Mouse (Mus musculus) mature B cell (primary cell): ENCODE data around the gene Lima1.
"Not testable (repeated sequence)": the region's sequence is repeated elsewhere in the genome, so short reads cannot be mapped to it uniquely, and the experiment has no call there.

ENCODE experiments used
- in situ Hi-C: fragments of 300-500 bp; cut with MboI; formaldehyde crosslinking; loops from 2 replicates; pipeline ENCODE4 v1.14.3; 2019

Gene Lima1

DNA sequence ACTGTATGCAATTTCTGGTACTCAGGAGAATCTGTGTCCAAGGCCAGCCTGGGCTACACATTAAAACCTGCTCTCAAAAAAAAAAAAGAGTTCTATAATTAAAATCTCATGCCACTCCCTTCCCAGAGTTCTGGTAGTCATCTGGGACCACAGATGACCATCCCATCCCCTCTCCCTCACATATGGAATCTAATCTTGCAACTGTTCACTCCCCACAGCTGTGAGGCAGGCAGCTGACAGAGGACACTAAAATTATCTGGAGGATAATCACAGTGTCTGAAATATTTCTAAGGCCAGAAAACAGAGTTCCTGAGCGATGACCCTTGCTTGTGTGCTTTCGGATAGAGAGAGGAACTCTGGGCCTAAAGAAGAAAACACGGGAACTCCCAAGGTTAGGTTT is 40.6 kb downstream of the Lima1 start:
- in situ Hi-C loops: no loop called here

- in situ Hi-C loops: no loop called here
Measured at GRCm38 (mm10) chr15:99833648-99834454, 41.4 kb downstream of the Lima1 start.

- in situ Hi-C loops: no loop called here
Measured at GRCm38 (mm10) chr15:99831535-99831934, 43.7 kb downstream of the Lima1 start.

DNA sequence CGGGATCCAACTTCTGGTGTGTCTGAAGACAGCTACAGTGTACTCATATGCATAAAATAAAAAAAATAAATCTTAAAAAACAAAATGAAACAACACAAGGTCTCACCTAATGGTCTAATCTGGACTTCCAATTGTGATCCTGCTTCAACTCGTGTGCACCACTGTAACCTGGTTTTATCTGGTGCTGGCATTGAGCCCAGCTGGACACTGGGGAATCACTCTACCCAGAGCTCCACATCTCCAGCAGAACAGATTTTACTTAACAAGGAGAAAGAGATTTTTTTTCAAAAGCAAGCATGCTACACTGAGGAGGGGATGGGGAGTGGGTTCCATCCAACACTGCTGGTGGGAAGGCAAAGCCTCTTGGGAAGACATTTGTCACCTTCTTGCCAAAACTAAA is 47.2 kb downstream of the Lima1 start:
- in situ Hi-C loops: no loop called here

DNA sequence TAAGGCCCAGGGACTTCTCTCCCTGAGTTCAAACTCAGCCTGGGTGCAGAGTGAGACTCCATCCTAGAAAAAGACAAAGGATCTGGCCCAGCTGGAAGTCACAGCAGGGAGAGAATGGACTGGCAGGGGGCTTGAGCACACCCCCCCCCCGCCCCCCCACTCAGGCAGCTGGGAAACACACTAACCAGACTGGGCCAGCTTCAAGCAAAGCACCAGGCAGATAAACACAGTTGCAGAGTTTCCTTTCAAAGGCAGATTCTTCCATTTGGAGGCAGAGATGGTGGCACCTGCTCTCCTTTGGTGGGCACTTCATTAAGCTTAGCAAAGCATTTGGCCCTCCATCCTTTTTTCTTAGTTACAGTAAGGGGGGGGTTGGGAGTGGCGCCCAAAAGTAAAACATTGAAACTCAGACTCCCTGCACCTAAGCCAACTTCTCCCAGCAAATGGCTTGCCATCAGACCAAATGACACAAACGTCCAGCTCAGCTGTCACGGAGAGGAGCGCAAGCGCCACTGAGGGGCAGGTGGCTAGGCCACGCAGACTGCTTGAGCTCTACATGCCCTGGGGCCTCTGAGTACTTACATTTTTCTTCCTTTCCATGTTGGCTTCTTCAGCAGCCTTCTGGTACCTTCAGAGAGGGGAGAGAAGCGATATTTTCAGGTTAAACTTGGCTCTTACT is 48.9 kb downstream of the Lima1 start:
- in situ Hi-C loops: no loop called here

DNA sequence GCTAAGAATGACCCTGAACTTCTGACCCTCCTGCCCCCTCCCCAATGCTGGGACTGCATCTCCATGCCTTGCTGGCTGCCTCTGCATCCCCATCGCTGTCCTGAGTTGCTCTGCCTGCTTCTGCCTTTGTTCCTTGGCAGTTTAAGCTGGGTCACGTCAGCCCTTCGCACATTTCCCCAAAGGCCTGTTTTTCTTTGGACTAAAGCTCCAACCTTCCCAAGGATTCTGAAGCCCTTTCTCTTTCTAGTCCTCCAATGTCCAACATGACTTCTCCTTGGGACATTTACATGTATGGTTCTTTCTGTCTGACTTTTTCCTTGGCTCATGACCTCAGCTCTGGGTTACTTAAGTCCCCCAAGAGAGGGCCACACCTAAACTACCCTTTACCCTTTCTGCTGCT is 50.0 kb downstream of the Lima1 start:
- in situ Hi-C loops: no loop called here

DNA sequence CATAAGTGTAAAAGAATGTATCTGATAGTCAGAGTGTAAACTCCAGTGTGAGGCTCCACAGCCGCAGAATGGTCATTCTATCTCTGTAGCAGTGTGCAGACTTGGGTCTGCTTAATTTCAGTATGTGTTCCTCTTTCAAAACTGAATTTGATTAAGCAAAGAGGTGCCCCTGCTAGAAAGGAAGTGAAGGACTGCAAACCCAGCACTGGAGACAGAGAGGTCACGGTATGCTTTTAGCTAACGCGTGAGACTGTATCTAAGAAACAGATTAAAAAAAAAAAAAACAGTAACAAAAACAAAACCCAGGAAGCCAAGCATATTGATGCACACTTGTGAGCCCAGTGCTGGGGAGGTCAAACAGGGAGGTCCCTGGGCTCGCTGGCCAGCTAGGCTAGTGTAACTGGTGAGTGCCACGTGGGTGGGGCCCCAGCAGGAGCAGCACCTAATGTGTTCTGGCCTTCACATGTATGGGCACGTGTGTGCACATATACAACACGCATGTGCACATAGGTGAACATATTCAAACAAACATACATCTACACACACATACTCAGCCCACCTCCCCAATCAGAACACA is 51.8 kb downstream of the Lima1 start:
- in situ Hi-C loops: no loop called here

GRCm38 (mm10) chr15:99822501-99822900 is 52.8 kb downstream of the Lima1 start:
- in situ Hi-C loops: not testable (repeated sequence)

DNA sequence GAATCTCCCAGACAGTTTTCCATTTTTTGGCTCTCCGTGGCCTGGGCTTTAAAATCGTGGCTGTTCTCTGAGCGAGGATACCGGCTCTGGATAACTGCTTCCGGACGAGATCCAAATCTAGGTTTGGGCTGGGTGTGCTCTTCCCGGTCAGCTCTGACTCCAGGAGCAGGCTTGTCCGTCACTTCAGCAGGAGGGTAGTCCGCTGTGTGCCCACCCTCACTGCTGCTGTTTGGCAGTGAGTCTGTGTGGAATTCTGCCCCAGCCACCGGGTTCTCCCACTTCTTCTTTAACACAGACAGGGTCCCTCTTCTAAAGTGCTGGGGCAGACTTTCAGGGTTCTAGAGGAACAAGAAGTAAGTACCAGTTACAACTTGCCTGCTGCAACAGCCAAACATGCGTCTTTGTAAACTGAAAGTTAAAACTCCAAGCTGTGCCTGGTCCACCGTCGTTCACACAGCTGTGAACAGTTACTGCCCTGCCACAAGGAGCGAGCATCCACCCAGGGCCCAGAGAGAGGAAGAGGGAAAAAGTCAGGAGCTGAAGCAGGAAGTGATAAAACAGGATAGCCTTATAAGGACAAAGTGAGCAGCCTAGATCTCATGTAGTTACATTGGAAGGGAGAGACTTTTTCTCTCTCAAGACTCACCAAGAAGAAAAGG is 55.5 kb downstream of the Lima1 start:
- in situ Hi-C loops: no loop called here

DNA sequence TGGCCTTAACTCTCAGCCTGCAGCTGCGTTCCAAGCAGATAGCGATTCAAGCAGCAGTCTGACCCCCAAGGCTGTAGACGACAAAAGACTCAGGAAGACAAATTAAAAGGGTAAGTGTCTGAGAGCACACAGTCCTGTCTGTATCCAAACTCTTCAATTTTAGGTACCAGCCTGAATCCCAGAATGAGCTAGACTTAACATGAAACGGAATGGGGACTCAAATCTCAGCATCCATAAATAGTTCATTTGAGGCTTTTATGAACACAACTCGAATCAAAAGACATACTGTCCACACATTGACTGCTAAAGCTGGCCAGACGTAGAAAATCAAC is 56.2 kb downstream of the Lima1 start:
- in situ Hi-C loops: no loop called here

DNA sequence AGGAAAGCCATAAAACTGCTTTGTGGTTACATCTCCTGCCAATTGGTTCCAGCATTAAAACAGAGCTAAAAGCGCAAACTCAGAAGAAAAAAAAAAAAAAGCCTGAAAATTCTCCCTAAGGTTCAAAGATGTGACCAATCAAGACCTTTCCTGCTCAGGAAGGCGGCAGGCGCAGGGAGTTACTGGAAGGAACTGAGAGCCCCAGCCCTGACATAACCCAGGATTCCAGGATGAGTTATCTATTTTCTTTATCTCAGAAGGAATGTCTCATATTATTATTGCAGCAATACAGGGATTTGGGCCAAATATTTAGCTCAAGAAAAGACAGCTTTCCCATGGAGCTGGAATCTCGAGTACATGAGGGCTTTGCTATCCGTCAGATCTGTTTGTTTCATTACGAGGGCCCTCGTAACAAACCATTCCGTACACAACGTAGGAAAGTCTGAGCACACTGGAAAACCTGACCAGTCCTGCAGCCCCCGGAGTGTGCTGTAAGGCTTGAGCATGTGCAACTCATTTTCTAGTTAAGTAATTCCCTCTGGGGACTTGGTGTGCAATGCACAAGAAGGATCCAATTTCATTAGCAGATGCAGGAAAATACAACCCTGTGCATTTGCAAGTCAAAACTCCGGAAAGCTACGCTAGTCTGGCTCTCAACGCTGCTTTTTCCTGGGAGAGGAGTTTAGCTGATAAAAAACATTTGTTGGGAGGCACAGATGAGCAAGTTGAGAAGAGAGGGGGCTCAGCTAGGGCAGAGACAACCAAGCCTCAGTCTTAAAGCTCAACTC is 56.7 kb downstream of the Lima1 start:
- in situ Hi-C loops: no loop called here

DNA sequence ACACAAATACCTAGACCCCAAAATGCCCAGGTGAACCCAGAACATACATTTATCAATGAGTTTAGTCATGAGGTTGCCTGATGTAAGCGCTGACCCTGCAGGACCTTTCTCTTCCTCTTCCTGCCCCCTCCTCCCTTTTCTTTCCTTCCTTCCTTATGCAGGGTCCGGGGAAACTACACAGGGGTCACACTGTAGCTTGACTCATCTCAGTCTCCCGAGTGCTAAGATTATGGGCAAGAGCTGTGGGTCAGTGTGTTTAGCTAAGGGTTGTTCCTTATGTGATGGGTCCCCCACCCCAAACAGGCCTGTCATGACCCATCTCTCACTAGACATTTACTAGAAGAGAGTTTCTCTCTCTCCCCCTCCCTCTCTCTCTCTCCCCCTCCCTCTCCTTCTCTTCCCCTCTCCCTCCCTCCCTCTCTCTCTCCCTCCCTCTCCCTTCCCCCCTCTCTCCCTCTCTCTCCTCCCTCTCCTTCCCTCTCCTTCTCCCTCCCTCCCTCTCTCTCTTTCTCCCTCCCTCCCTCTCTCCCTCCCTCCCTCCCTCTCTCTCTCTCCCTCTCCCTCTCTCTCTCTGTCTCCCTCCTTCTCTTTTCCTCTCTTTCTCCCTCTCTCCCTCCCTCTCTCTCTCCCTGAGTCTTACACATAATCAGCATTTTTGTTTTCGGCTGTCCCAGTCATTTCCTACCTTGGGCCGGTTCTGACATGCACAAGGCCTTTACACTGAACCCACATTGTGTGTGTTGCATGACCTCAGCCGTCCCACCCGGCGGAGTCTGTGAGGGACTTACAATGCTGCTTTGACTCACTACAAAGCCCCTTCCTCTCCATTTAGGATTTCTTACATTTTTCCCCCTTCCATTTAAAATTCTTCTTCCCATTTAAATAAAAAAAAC is 57.7 kb downstream of the Lima1 start:
- in situ Hi-C loops: no loop called here

- in situ Hi-C loops: no loop called here
Measured at GRCm38 (mm10) chr15:99815999-99816398, 59.3 kb downstream of the Lima1 start.

GRCm38 (mm10) chr15:99814554-99815260 is 60.5 kb downstream of the Lima1 start:
- in situ Hi-C loops: no loop called here

GRCm38 (mm10) chr15:99813639-99814038 is 61.6 kb downstream of the Lima1 start:
- in situ Hi-C loops: no loop called here

DNA sequence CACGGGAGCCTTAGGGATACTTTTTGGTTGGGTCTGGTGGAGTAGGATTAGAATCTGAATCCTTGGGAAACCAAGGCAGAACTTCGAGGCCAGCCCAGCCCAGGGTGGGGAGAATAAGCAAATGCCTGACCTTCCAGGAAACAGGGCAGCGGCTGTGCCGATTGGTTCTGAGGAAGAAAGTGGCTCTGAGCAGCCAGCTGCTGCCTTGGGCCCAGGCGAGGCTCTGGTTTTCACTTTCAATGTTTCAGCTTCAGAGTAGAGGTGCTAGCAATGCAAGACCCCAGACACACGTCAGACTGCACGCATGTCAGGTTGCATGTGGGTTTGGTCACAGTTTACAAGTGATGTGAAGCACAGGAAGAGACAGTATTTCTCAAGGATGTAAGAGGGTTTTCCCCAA is 63.2 kb downstream of the Lima1 start:
- in situ Hi-C loops: no loop called here

- in situ Hi-C loops: no loop called here
Measured at GRCm38 (mm10) chr15:99807776-99808735, 67.2 kb downstream of the Lima1 start.

- in situ Hi-C loops: no loop called here
Measured at GRCm38 (mm10) chr15:99806171-99806570, 69.1 kb downstream of the Lima1 start.

DNA sequence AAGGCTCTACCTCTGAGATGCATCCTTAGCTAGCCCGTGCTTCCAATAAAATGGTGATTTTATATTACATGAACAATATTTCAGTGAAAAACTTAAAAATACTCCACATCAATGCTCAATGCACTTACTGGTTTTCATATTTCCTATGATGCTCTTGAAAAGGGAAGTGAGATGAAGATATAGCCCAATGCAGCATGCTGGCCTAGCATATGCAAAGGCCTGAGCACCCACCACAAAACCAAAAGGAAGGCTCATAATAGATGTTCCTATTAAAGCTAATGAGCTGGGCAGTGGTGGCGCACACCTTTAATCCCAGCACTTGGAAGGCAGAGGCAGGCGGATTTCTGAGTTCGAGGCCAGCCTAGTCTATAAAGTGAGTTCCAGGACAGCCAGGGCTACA is 69.6 kb downstream of the Lima1 start:
- in situ Hi-C loops: no loop called here
